14 mouse cellular contexts compared by ENCODE assay signal in the genomic region with DNA sequence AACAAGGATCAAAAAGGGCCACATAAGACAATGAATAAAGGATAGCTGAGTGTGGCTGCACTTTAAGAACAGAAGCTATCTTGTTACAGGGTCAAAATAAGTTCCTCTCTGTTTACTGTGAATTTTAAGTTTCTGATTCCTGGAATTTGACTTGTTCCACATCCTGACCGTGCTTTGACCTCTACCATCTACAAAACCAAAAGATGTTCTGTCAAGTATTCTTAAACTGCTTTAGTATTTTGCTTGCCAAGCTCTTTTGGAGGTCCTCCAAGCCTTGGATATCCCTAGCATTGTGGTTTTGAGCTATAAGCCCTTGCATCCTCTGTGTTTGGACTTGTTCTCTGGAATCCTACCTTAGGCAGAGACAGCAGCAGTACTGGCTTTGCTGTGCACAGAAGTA. TPM values are rescaled to one million over a fixed set of nuclear protein-coding genes. Genes with fewer than 3 reads are reported as not detected.
A peak's percentile ranks its signal among the peaks of the same experiment; 100 is the strongest.
DNase-seq lines count a peak whose midpoint lies in the region; ATAC-seq and TF ChIP-seq lines count a peak whose summit lies in the region.
"Had no signal": no experiment of that assay in that cellular context is flagged by ENCODE, and none has a peak within 500 bp of the region (broad histone marks: within the 10 kb centered on the region; RNA-seq: fewer than 3 reads in every experiment).

No protein-coding gene starts in this region.

- H3K27me3 ChIP-seq in lung, embryonic 14.5 days (ENCODE audit: insufficient read depth, low read length): no peaks in the 10 kb centered on the region
- H3K27me3 ChIP-seq: limb, embryonic 13.5 days had no signal

- DNase-seq in adrenal gland, postnatal 14 days: peak; percentile 57
- no peak for DNase-seq in adrenal gland, postnatal 4 days (ENCODE audit: low spot score in 2 of 2)
- DNase-seq in lung, embryonic 14.5 days: peak; percentile 88
- DNase-seq in lung, adult 2 months: no peak
- DNase-seq in heart, postnatal 4 days: peak; percentile 31
- DNase-seq in lung, postnatal 36 days: peak; percentile 72
- DNase-seq in layer of hippocampus, postnatal 25 days (ENCODE audit: extremely low spot score in 1 of 2, low spot score in 1 of 2): no peak
- DNase-seq in layer of hippocampus, postnatal 36 days: no peak

- no peaks in the 10 kb centered on the region; the same call in 1 of the 2 replicates for H3K9me3 ChIP-seq in lung, embryonic 14.5 days (ENCODE audit: low read depth, low read length)
- H3K9me3 ChIP-seq: limb, embryonic 13.5 days had no signal

- ATAC-seq in lung, embryonic 14.5 days (ENCODE audit: insufficient read depth): peak; percentile 65

- no peak overlapping the region for H3K4me2 ChIP-seq in lung, embryonic 14.5 days
- H3K4me2 ChIP-seq: limb, embryonic 13.5 days; midbrain, embryonic 11.5 days had no signal

- no peak overlapping the region for H3K9ac ChIP-seq in lung, embryonic 14.5 days
- H3K9ac ChIP-seq: limb, embryonic 13.5 days had no signal

- peak overlapping the region; percentile 8; the same call in 1 of the 2 replicates for H3K27ac ChIP-seq in lung, embryonic 14.5 days (ENCODE audit: low read depth)
- H3K27ac ChIP-seq: limb, embryonic 13.5 days had no signal

- H3K4me1 ChIP-seq in lung, embryonic 14.5 days (ENCODE audit: insufficient read depth): peaks cover 17% of the 10 kb centered on the region
- peaks cover 6% of the 10 kb centered on the region for H3K4me1 ChIP-seq in lung, adult 2 months (ENCODE audit: control insufficient read depth, insufficient read depth, low read length)
- H3K4me1 ChIP-seq: limb, embryonic 13.5 days had no signal

- H3K4me3 ChIP-seq in lung, embryonic 14.5 days (ENCODE audit: low read depth, low read length): no peak overlapping the region
- H3K4me3 ChIP-seq in lung, adult 2 months (replicated peaks; ENCODE audit: extremely low read depth, low read depth, low read length): no peak overlapping the region
- H3K4me3 ChIP-seq: limb, embryonic 13.5 days had no signal

- 37% methylated on average over 1 of the region's 1 CpGs for WGBS in lung, embryonic 14.5 days
- WGBS in lung, adult 2 months: 17% methylated on average over 1 of the region's 1 CpGs

- no peak for TF ChIP-seq POLR2A in lung, adult 2 months (IDR thresholded peaks at IDR 0.05; ENCODE audit: borderline replicate concordance, extremely low read depth, low read depth, low read length)

- TF ChIP-seq CTCF in lung, embryonic 14.5 days (IDR thresholded peaks at IDR 0.05; ENCODE audit: low read depth): no peak
- TF ChIP-seq CTCF in lung, adult 2 months (IDR thresholded peaks at IDR 0.05; ENCODE audit: insufficient read depth, low read length): no peak

- H3K36me3 ChIP-seq in lung, embryonic 14.5 days (ENCODE audit: insufficient read depth): no peaks in the 10 kb centered on the region
- H3K36me3 ChIP-seq: limb, embryonic 13.5 days had no signal

RNA-seq across cellular contexts. Expression of gene Gimap3, which starts 14.5 kb away (rescaled TPM):
- total RNA-seq in adrenal gland, postnatal 14 days (2021): 1.8 and 19.3 TPM in 2 replicates
- 1 to 10 TPM in 1 of 2 experiments, under 1 TPM in 1; 0.81 to 1.2 TPM for total RNA-seq in adrenal gland, postnatal 4 days (2021)
- not detected in 2 replicates for polyA plus RNA-seq in lung, embryonic 14.5 days (2014; fragmentation: Nextera tagmentation; extraction: Ambion mirVana)
- polyA plus RNA-seq in lung, adult 2 months (2012; rRNA removed): 12.5 and 15.4 TPM in 2 replicates
- under 1 TPM; 0.38 to 0.54 TPM for total RNA-seq in heart, postnatal 4 days (2021)
- not detected for total RNA-seq in layer of hippocampus, postnatal 25 days (2021)
- total RNA-seq in layer of hippocampus, postnatal 36 days (2021): not detected
- total RNA-seq: granulocyte monocyte progenitor cell, adult 5-6 weeks; layer of hippocampus, adult 8-10 months had no signal
- polyA plus RNA-seq: embryonic facial prominence, embryonic 11.5 days; limb, embryonic 13.5 days; midbrain, embryonic 11.5 days; stomach, embryonic 14.5 days had no signal

RNA-seq across cellular contexts. Expression of gene Gimap5, which starts 39.2 kb away (rescaled TPM):
- 11.0 and 23.6 TPM in 2 replicates for total RNA-seq in adrenal gland, postnatal 14 days (2021)
- total RNA-seq in adrenal gland, postnatal 4 days (2021): 10 to 100 TPM; 19.9 to 24.1 TPM
- 20.7 and 21.7 TPM in 2 replicates for polyA plus RNA-seq in lung, embryonic 14.5 days (2014; fragmentation: Nextera tagmentation; extraction: Ambion mirVana)
- polyA plus RNA-seq in lung, adult 2 months (2012; rRNA removed): 28.6 and 32.8 TPM in 2 replicates
- total RNA-seq in heart, postnatal 4 days (2021): 10 to 100 TPM; 11.6 to 11.8 TPM
- total RNA-seq in layer of hippocampus, postnatal 25 days (2021): 1 to 10 TPM in 1 of 2 experiments, under 1 TPM in 1; 0.71 to 1.0 TPM
- 1 to 10 TPM; 1.0 to 1.7 TPM for total RNA-seq in layer of hippocampus, postnatal 36 days (2021)

RNA-seq across cellular contexts. Expression of gene Gimap1, which starts 46.3 kb away (rescaled TPM):
- total RNA-seq in adrenal gland, postnatal 14 days (2021): 15.4 and 36.5 TPM in 2 replicates
- total RNA-seq in adrenal gland, postnatal 4 days (2021): 10 to 100 TPM; 16.3 to 18.0 TPM
- polyA plus RNA-seq in lung, embryonic 14.5 days (2014; fragmentation: Nextera tagmentation; extraction: Ambion mirVana): 35.3 and 37.2 TPM in 2 replicates
- polyA plus RNA-seq in lung, adult 2 months (2012; rRNA removed): 29.9 and 35.2 TPM in 2 replicates
- 10 to 100 TPM; 12.9 to 19.4 TPM for total RNA-seq in heart, postnatal 4 days (2021)
- 1 to 10 TPM; 2.0 to 2.6 TPM for total RNA-seq in layer of hippocampus, postnatal 25 days (2021)
- 1 to 10 TPM; 2.4 to 2.5 TPM for total RNA-seq in layer of hippocampus, postnatal 36 days (2021)

RNA-seq across cellular contexts. Expression of gene Tmem176a, which starts 55.5 kb away (rescaled TPM):
- total RNA-seq in adrenal gland, postnatal 14 days (2021): 139 and 181 TPM in 2 replicates
- 100 to 1,000 TPM; 194 to 220 TPM for total RNA-seq in adrenal gland, postnatal 4 days (2021)
- 213 and 226 TPM in 2 replicates for polyA plus RNA-seq in lung, embryonic 14.5 days (2014; fragmentation: Nextera tagmentation; extraction: Ambion mirVana)
- polyA plus RNA-seq in lung, adult 2 months (2012; rRNA removed): 254 and 269 TPM in 2 replicates
- total RNA-seq in heart, postnatal 4 days (2021): 10 to 100 TPM; 33.6 to 34.8 TPM
- 10 to 100 TPM; 22.8 to 26.9 TPM for total RNA-seq in layer of hippocampus, postnatal 25 days (2021)
- total RNA-seq in layer of hippocampus, postnatal 36 days (2021): 10 to 100 TPM; 24.3 to 24.9 TPM

RNA-seq across cellular contexts. Expression of gene Tmem176b, which starts 56.1 kb away (rescaled TPM):
- total RNA-seq in adrenal gland, postnatal 14 days (2021): 293 and 324 TPM in 2 replicates
- 100 to 1,000 TPM; 443 to 458 TPM for total RNA-seq in adrenal gland, postnatal 4 days (2021)
- 387 and 409 TPM in 2 replicates for polyA plus RNA-seq in lung, embryonic 14.5 days (2014; fragmentation: Nextera tagmentation; extraction: Ambion mirVana)
- polyA plus RNA-seq in lung, adult 2 months (2012; rRNA removed): 521 and 609 TPM in 2 replicates
- total RNA-seq in heart, postnatal 4 days (2021): 10 to 100 TPM; 90.2 to 95.6 TPM
- 10 to 100 TPM; 54.9 to 64.9 TPM for total RNA-seq in layer of hippocampus, postnatal 25 days (2021)
- total RNA-seq in layer of hippocampus, postnatal 36 days (2021): 10 to 100 TPM; 50.4 to 51.6 TPM

Comparison
In these comparisons a context has a peak if more than half of its experiments do, and no peak if none do; other contexts are left out.
1. DNase-seq: peak in adrenal gland, postnatal 14 days (single experiment), lung, embryonic 14.5 days (single experiment), heart, postnatal 4 days (single experiment) and lung, postnatal 36 days (single experiment); none in adrenal gland, postnatal 4 days (0 of 2), lung, adult 2 months (single experiment), layer of hippocampus, postnatal 25 days (0 of 2) and layer of hippocampus, postnatal 36 days (0 of 2).